10 mouse cellular contexts compared by ENCODE assay signal in genomic region chr5:20956298-20956697, GRCm38 (mm10). TPM values are rescaled to one million over a fixed set of nuclear protein-coding genes. Genes with fewer than 3 reads are reported as not detected.
DNase-seq lines count a peak whose midpoint lies in the region; ATAC-seq and TF ChIP-seq lines count a peak whose summit lies in the region.
"Had no signal": no experiment of that assay in that cellular context is flagged by ENCODE, and none has a peak within 500 bp of the region (broad histone marks: within the 10 kb centered on the region; RNA-seq: fewer than 3 reads in every experiment).

Gene Rsbn1l, minus strand, starts transcription at chr5:20956398.

- WGBS in stomach, embryonic 14.5 days: 95% methylated on average over 3 of the region's 3 CpGs
- WGBS in stomach, postnatal 0 days: 90% methylated on average over 3 of the region's 3 CpGs
- 100% methylated on average over 3 of the region's 3 CpGs for WGBS in olfactory bulb, adult 2 months

- no peak for DNase-seq in stomach, postnatal 0 days (ENCODE audit: low spot score)
- no peak for DNase-seq in left cerebral cortex, adult 8-10 months (ENCODE audit: low spot score in 2 of 2)
- no peak for DNase-seq in right cerebral cortex, postnatal 25 days
- no peak for DNase-seq in lung, postnatal 36 days
- DNase-seq: embryo, embryonic 11 days had no signal

- TF ChIP-seq EP300 in stomach, postnatal 0 days (optimal IDR thresholded peaks at IDR 0.05): no peak

- no peak within 1 kb of the TSS for H3K9ac ChIP-seq in stomach, embryonic 14.5 days (replicated peaks; ENCODE audit: low read depth, low read length)
- H3K9ac ChIP-seq in stomach, postnatal 0 days (ENCODE audit: low read length): no peak within 1 kb of the TSS
- H3K9ac ChIP-seq: heart, embryonic 13.5 days; stomach, embryonic 15.5 days had no signal

- H3K27me3 ChIP-seq in stomach, embryonic 14.5 days (ENCODE audit: control insufficient read depth, insufficient read depth, low read length): no peaks in the 10 kb centered on the region
- no peaks in the 10 kb centered on the region for H3K27me3 ChIP-seq in stomach, postnatal 0 days (ENCODE audit: control insufficient read depth, insufficient read depth, low read length)
- H3K27me3 ChIP-seq: heart, embryonic 13.5 days; stomach, embryonic 15.5 days had no signal

- H3K36me3 ChIP-seq in stomach, embryonic 14.5 days (ENCODE audit: control insufficient read depth, insufficient read depth, low read length): 0 out of 2 replicates have a peak, but pooled peaks cover 2% of the 10 kb centered on the region
- H3K36me3 ChIP-seq in stomach, postnatal 0 days (ENCODE audit: control insufficient read depth, insufficient read depth, low read length): no peaks in the 10 kb centered on the region

- peaks cover 4% of the 10 kb centered on the region; the same call in 1 of the 2 replicates for H3K4me1 ChIP-seq in stomach, embryonic 14.5 days (ENCODE audit: control insufficient read depth, insufficient read depth, low read length)
- H3K4me1 ChIP-seq in stomach, postnatal 0 days (replicated peaks; ENCODE audit: control insufficient read depth, insufficient read depth): no peaks in the 10 kb centered on the region
- no peaks in the 10 kb centered on the region for H3K4me1 ChIP-seq in olfactory bulb, adult 2 months (ENCODE audit: control insufficient read depth, insufficient read depth, low read length)

- no peak within 1 kb of the TSS for H3K4me2 ChIP-seq in stomach, embryonic 14.5 days (replicated peaks; ENCODE audit: low read depth, low read length)
- no peak within 1 kb of the TSS for H3K4me2 ChIP-seq in stomach, postnatal 0 days (replicated peaks; ENCODE audit: low read depth)
- H3K4me2 ChIP-seq: heart, embryonic 13.5 days; stomach, embryonic 15.5 days had no signal

- TF ChIP-seq CTCF in stomach, postnatal 0 days (IDR thresholded peaks at IDR 0.05; ENCODE audit: low read depth): no peak
- no peak for TF ChIP-seq CTCF in olfactory bulb, adult 2 months (IDR thresholded peaks at IDR 0.05; ENCODE audit: insufficient read depth, low read depth, low read length)

- ATAC-seq in stomach, embryonic 14.5 days (ENCODE audit: insufficient number of reproducible peaks, insufficient read depth, low FRiP score, low read depth): no peak
- ATAC-seq in stomach, postnatal 0 days (ENCODE audit: low FRiP score, low TSS enrichment): no peak
- ATAC-seq in common myeloid progenitor, adult 5-6 weeks (replicated peaks; ENCODE audit: low read depth, poor library complexity, severe bottlenecking): no peak

- H3K27ac ChIP-seq in stomach, embryonic 14.5 days (ENCODE audit: low read length): no peak within 1 kb of the TSS
- no peak within 1 kb of the TSS; the same call in 1 of the 2 replicates for H3K27ac ChIP-seq in stomach, postnatal 0 days (replicated peaks)
- no peak within 1 kb of the TSS for H3K27ac ChIP-seq in olfactory bulb, adult 2 months (ENCODE audit: insufficient read depth, low read depth, low read length)
- H3K27ac ChIP-seq: heart, embryonic 13.5 days; stomach, embryonic 15.5 days had no signal

- H3K9me3 ChIP-seq in stomach, embryonic 14.5 days (ENCODE audit: control insufficient read depth, low read depth, low read length): peaks cover 5% of the 10 kb centered on the region; the same call in 1 of the 2 replicates
- no peaks in the 10 kb centered on the region for H3K9me3 ChIP-seq in stomach, postnatal 0 days (ENCODE audit: control insufficient read depth, low read length)
- H3K9me3 ChIP-seq: stomach, embryonic 15.5 days had no signal

- H3K4me3 ChIP-seq in stomach, embryonic 14.5 days (ENCODE audit: low read depth, low read length): no peak within 1 kb of the TSS
- H3K4me3 ChIP-seq in stomach, postnatal 0 days (ENCODE audit: low read depth, low read length): no peak within 1 kb of the TSS
- H3K4me3 ChIP-seq in olfactory bulb, adult 2 months (ENCODE audit: insufficient read depth, low read depth, low read length): no peak within 1 kb of the TSS
- H3K4me3 ChIP-seq: heart, embryonic 13.5 days; stomach, embryonic 15.5 days had no signal

- no peak for TF ChIP-seq POLR2A in olfactory bulb, adult 2 months (IDR thresholded peaks at IDR 0.05; ENCODE audit: insufficient read depth, low read depth, low read length)

RNA-seq across cellular contexts. Expression of gene Rsbn1l, which starts in this region (rescaled TPM):
- 9.6 and 11.0 TPM in 2 replicates for polyA plus RNA-seq in stomach, embryonic 14.5 days (2014; fragmentation: Nextera tagmentation; extraction: Ambion mirVana)
- polyA plus RNA-seq in stomach, postnatal 0 days (2015; fragmentation: Nextera tagmentation; extraction: Ambion mirVana): 3.4 and 3.7 TPM in 2 replicates
- total RNA-seq in common myeloid progenitor, adult 5-6 weeks (2017): 35.1 and 54.1 TPM in 2 replicates
- 10 to 100 TPM; 17.9 to 19.3 (median 19.0) TPM for total RNA-seq in left cerebral cortex, adult 8-10 months (2022)
- polyA plus RNA-seq in olfactory bulb, adult 2 months (2012; ENCODE audit: insufficient read depth, insufficient read length, low replicate concordance, missing spikeins): not detected in 2 replicates
